Mouse (Mus musculus) MN1 (cell line): ENCODE measurements around the gene Zfp593.

ENCODE experiments used
- DNase-seq: peaks from one replicate; pipeline ENCODE4 v3.0.0-alpha.2; 2016; ENCODE audit warnings: low spot score

Zfp593 gene

GRCm38 (mm10) chr4:134227194-134227593, 18.2 kb downstream of the Zfp593 start, which contains the start of gene Catsper4:
Gene Catsper4 (minus strand): TSS chr4:134227383.
- DNase-seq = no peak

GRCm38 (mm10) chr4:134222793-134223600, 22.4 kb downstream of the Zfp593 start:
- DNase-seq = no peak

GRCm38 (mm10) chr4:134206488-134207053, 38.8 kb downstream of the Zfp593 start:
- no peak for DNase-seq

- DNase-seq = no peak
These were observed 42.0 kb downstream of the Zfp593 start for GRCm38 (mm10) chr4:134203340-134203896.

- DNase-seq = no peak
These were observed 42.5 kb downstream of the Zfp593 start, which contains the start of gene Gm7534 for GRCm38 (mm10) chr4:134202904-134203303. Gene Gm7534 (minus strand): TSS chr4:134203004.

- DNase-seq = no peak
These were observed 46.0 kb downstream of the Zfp593 start for GRCm38 (mm10) chr4:134199371-134199770.
